Mouse (Mus musculus) heart, embryonic 14.5 days (tissue): Measurements from ENCODE around the gene Sorbs1. TPM values are rescaled to one million over a fixed set of nuclear protein-coding genes. Genes with fewer than 3 reads are reported as not detected.

Experiments
- ATAC-seq: fragments of 200-750 bp; cut with Nextera tagmentation; 2 replicates; pipeline ENCODE4 v1.8.0; 2017; ENCODE audit warnings: low read depth, moderate TSS enrichment; ENCODE audit not compliant: insufficient number of reproducible peaks, insufficient read depth, low FRiP score
- H3K27ac ChIP-seq, 2 experiments: fragments of 200-500 bp in 1 of 2; fragments of 300-500 bp in 1 of 2; sonication (generic) in 1 of 2; replicated peaks in 1 of 2; 2 replicates each; pipeline ENCODE4 v1.5.1; 2012 to 2014; ENCODE audit warnings: low read depth in 2 of 2, low read length in 2 of 2, control low read depth in 1 of 2, mild to moderate bottlenecking in 1 of 2, mixed read lengths in 1 of 2; ENCODE audit not compliant: control insufficient read depth in 1 of 2, insufficient read depth in 1 of 2
- H3K27me3 ChIP-seq: fragments of 300-500 bp; sonication (generic); 2 replicates; pipeline ENCODE4 v1.6.1; 2014; ENCODE audit warnings: mild to moderate bottlenecking, low read length, control low read depth; ENCODE audit not compliant: control insufficient read depth, insufficient read depth
- H3K36me3 ChIP-seq: fragments of 300-500 bp; sonication (generic); 2 replicates; pipeline ENCODE4 v1.6.1; 2014; ENCODE audit warnings: mild to moderate bottlenecking, control low read depth, low read length, mixed read lengths; ENCODE audit not compliant: control insufficient read depth, insufficient read depth
- H3K4me1 ChIP-seq, 2 experiments: fragments of 200-500 bp in 1 of 2; fragments of 300-500 bp in 1 of 2; sonication (generic) in 1 of 2; 2 replicates each; pipeline ENCODE4 v1.6.1; 2012 to 2014; ENCODE audit warnings: low read length in 2 of 2, control low read depth in 1 of 2, mixed read lengths in 1 of 2; ENCODE audit not compliant: control insufficient read depth in 2 of 2, insufficient read depth in 2 of 2
- H3K4me2 ChIP-seq: fragments of 300-500 bp; sonication (generic); 2 replicates; pipeline ENCODE4 v1.6.1; 2014; ENCODE audit warnings: mild to moderate bottlenecking, low read length
- H3K4me3 ChIP-seq, 2 experiments: fragments of 200-500 bp in 1 of 2; fragments of 300-500 bp in 1 of 2; sonication (generic) in 1 of 2; 2 replicates each; pipeline ENCODE4 v1.5.1; 2012 to 2014; ENCODE audit warnings: low read length in 2 of 2, mild to moderate bottlenecking in 2 of 2, control low read depth in 1 of 2, low read depth in 1 of 2, moderate library complexity in 1 of 2; ENCODE audit not compliant: control insufficient read depth in 1 of 2, insufficient read depth in 1 of 2
- H3K9ac ChIP-seq: fragments of 300-500 bp; sonication (generic); 2 replicates; pipeline ENCODE4 v1.6.1; 2014; ENCODE audit warnings: mild to moderate bottlenecking, low read length
- H3K9me3 ChIP-seq: fragments of 300-500 bp; sonication (generic); 2 replicates; pipeline ENCODE4 v1.6.1; 2016; ENCODE audit warnings: low read length, control low read depth; ENCODE audit not compliant: control insufficient read depth
- WGBS: fragments of 180-500 bp; shearing (Covaris S2); extraction: QIAGEN DNeasy Blood & Tissue Kit; methylation state at CpG from one replicate; pipeline ENCODE4 v1.1.7; 2014; 5-methylcytosine and 5-hydroxymethylcytosine counted together
- polyA plus RNA-seq: library from polyadenylated mRNA; unstranded; fragments of >200 nt; fragmentation: Nextera tagmentation; extraction: Ambion mirVana; gene quantifications from 2 replicates; pipeline ENCODE4 v1.2.1, GENCODE M21; 2014

Gene Sorbs1
- polyA plus RNA-seq, 1 experiment from 2014 or later = 109 TPM

DNA sequence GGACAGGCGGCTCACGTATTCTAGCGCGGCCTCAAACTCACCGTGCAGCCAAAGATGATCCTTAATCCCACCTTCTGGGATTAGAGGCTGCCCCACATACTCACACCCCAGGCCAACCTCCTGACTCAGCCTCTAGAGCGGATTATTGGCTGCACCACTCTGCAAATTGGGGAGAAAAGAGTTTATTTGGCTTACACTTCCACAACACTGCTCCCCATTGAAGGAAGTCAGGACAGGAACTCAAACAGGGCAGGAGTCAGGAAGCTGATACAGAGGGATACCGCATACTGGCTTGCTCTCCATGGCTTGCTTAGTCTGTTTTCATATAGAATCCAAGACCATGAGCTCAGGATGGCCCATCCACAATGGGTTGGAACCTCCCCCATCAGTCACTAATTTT is 797 bp upstream of the Sorbs1 start:
- Histone ChIP-seq H3K9me3 (no peaks in the 10 kb centered on the region), H3K27ac (no peak overlapping the region), H3K4me2 (peak overlapping the region; percentile 83; the same call in 1 of the 2 replicates), H3K27me3 (no peaks in the 10 kb centered on the region), H3K36me3 (no peaks in the 10 kb centered on the region), H3K9ac (no peak overlapping the region), H3K4me1 (peaks cover 13 to 29% of the 10 kb centered on the region in 2 experiments), H3K4me3 (no peak overlapping the region)
- WGBS = 73% methylated on average over 7 of the region's 7 CpGs
- ATAC-seq = no peak

DNA sequence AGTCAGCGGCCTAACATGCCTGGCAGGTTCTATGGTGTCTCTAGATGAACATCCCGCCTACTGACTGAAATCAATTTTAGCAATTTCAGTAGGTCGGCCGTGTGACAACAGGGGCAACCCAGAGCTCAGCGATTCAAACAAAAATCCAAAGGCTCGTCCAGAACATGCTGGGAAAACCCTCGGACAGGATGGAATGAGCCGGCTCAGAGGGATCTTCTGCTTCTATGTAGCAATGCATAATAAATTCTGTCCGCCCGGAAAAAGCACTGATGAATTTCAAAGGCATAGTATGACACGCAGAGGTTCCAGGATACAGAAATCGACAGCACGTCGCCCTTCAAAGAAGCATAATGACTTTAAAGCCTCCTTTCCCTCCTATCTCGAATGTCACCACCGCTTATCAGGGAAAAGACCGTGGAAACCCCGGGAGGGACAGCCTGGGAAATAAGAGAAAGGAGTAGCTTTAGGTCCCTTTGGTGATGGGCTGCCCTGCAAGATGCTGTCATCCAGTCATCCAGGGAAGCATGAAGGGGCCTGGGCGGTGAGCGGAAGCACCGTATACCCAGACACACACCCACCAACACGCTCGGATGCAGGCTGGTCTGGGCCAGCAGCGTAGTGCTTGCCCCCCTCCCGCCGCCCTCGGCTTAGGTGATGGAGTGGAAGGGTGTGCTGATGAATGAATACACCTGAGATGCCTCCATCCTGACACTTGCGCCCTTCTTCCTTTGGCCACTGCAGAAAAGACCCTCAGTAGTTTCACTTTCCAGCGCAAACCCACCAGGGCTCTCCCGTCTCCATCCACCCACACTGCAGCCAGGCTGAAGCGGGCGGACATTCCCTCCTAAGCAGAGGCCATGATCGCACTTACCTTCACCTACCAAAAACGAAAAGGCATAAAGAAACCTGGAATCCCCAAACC is 818 bp downstream of the Sorbs1 start:
- Histone ChIP-seq H3K36me3 (no peaks in the 10 kb centered on the region), H3K9me3 (no peaks in the 10 kb centered on the region), H3K27me3 (no peaks in the 10 kb centered on the region), H3K27ac (peak overlapping the region; percentile 83 to 92), H3K4me3 (peak overlapping the region; percentile 66 to 74), H3K4me2 (peak overlapping the region; percentile 83), H3K9ac (peak overlapping the region; percentile 82), H3K4me1 (peaks cover 13 to 33% of the 10 kb centered on the region in 2 experiments)
- peak; percentile 2; the same call in 1 of the 2 replicates for ATAC-seq
- under 1% methylated on average over 34 of the region's 34 CpGs for WGBS

DNA sequence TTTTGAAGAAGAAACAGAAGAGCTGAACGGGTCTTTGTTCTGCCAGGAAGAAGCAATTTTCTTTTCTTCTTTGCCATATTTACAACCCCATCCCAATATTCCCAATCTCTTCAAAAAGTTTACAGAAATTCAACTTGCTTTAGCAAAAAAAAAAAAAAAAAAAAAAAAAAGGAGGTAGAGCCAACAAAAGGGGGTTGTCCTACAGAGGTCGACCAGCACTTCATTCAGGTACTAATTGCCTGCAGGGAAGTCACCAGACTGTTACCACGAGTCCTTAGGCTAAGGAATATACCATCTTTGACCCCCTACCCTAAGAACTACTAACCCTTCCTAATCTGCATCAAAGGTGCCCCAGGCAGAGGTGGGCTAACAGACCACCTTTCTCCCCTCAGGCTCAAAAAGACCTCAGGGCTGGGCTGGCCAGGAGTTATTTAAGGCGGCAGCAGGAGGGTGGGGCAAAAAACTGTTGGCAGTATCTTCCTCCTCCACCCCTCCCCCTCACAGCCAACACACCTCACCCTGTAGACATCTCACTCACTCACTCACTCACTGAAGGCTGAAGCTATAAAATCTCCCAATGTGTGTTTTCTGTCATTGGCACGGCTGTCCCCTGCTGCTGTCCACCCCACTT is 1.8 kb downstream of the Sorbs1 start:
- WGBS = 6% methylated on average over 5 of the region's 5 CpGs

GRCm38 (mm10) chr19:40511100-40511439 is 2.5 kb downstream of the Sorbs1 start:
- 0 out of 4 replicates have a peak overlapping the region, but pooled peaks of 1 of the 2 experiments have one; percentile 12 for H3K4me3 ChIP-seq
- H3K27ac ChIP-seq = peak overlapping the region in 1 of 2 experiments; percentile 92; a peak in 2 of 4 replicates
- H3K9ac ChIP-seq = peak overlapping the region; percentile 82
- no peaks in the 10 kb centered on the region for H3K36me3 ChIP-seq
- no peak for ATAC-seq
- peaks cover 13 to 35% of the 10 kb centered on the region in 2 experiments for H3K4me1 ChIP-seq
- H3K27me3 ChIP-seq = no peaks in the 10 kb centered on the region
- H3K4me2 ChIP-seq = peak overlapping the region; percentile 83
- no peaks in the 10 kb centered on the region for H3K9me3 ChIP-seq
- WGBS = 73% methylated on average over 8 of the region's 8 CpGs

More for the DNA sequence above, 1.8 kb downstream of the Sorbs1 start:
- ATAC-seq = no peak
- peak overlapping the region; percentile 66 to 74 for H3K4me3 ChIP-seq
- no peaks in the 10 kb centered on the region for H3K9me3 ChIP-seq
- peak overlapping the region; percentile 82 for H3K9ac ChIP-seq
- no peaks in the 10 kb centered on the region for H3K36me3 ChIP-seq
- H3K27me3 ChIP-seq = no peaks in the 10 kb centered on the region
- peak overlapping the region; percentile 83 for H3K4me2 ChIP-seq
- H3K4me1 ChIP-seq = peaks cover 13 to 33% of the 10 kb centered on the region in 2 experiments
- H3K27ac ChIP-seq = peak overlapping the region; percentile 71 to 92

DNA sequence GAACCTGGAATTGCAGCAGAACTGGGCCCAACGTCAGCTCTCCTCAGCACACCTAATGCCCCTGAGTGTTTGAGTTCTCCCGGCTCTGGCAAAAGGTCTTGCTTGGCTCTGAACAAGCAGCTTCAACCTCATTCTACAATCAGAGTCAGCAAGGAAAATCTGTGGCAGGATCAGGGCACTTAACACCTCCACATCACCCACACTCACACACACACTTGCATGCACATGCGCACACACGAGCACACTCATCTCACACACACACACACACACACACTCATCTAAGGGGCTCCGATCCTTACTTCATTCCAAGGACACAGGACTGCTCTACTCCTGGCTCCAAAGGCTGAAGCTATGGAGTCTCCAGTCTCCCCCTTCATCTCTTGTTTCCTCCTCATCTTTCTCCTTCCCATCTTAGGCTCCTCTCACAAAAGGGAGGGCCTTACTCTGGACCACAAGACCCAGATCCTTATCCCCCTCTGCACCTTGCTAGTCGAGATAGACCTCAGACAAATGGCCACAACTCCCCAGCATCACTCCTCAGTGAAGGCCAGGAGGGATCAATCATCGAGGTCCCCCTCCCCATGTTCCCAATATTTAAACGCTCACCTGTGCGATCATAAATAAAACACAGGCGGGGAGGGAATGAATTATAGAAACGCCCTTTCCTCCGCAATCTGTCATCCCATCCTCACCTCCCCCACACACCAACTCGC is 3.0 kb downstream of the Sorbs1 start:
- peaks cover 13 to 39% of the 10 kb centered on the region in 2 experiments for H3K4me1 ChIP-seq
- H3K4me2 ChIP-seq = peak overlapping the region; percentile 83
- H3K4me3 ChIP-seq = no peak overlapping the region
- 0 out of 4 replicates have a peak overlapping the region, but pooled peaks of 1 of the 2 experiments have one; percentile 5 for H3K27ac ChIP-seq
- no peaks in the 10 kb centered on the region for H3K27me3 ChIP-seq
- H3K9me3 ChIP-seq = no peaks in the 10 kb centered on the region
- 74% methylated on average over 13 of the region's 13 CpGs for WGBS
- no peak for ATAC-seq
- H3K36me3 ChIP-seq = no peaks in the 10 kb centered on the region
- peak overlapping the region; percentile 82 for H3K9ac ChIP-seq

DNA sequence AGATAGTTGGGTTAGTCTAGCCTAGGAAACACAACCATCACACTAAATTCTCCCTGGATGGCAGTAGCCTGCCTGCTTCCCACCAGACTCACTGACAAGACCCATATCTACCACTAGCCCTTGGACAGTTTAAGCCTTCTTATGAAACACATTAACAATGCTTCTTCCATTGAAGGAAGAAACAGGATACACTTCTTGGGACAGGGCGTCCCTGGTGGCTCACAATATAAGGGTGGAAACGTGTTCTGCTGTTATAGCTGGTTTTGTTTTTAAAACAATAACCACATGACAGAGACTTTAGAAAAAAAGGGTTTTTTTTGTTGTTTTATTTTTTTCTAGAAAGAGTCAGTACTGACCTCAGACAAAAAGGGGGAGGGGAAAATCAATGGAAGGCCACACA is 4.3 kb downstream of the Sorbs1 start:
- Histone ChIP-seq H3K9ac (no peak overlapping the region), H3K4me3 (no peak overlapping the region), H3K27ac (peak overlapping the region; percentile 31 to 35; a peak in 1 of 4 replicates), H3K4me1 (peaks cover 19 to 51% of the 10 kb centered on the region in 2 experiments), H3K4me2 (no peak overlapping the region), H3K36me3 (no peaks in the 10 kb centered on the region), H3K9me3 (no peaks in the 10 kb centered on the region), H3K27me3 (no peaks in the 10 kb centered on the region)
- 77% methylated on average over 2 of the region's 2 CpGs for WGBS
- no peak for ATAC-seq

DNA sequence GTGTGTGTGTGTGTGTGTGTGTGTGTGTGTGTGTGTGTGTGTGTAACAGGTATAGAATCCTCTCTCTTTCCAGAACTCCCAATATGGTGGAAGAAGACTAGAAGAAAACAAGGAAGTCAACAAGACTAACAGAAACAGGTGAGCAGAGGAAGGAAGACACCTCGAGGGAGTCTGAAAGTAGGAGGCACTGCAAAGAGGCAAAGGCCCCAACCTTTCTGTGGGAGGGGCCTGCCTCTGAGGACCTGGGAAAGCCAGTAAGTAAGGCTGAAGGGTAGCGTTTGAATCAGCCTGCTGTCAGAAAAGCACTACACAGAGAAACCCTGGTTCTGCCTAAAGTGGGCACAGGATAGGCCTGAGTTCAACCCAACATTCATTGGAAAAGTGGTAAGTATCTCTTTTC is 4.7 kb downstream of the Sorbs1 start:
- Histone ChIP-seq H3K36me3 (0 out of 2 replicates have a peak, but pooled peaks cover 1% of the 10 kb centered on the region), H3K4me1 (peaks cover 19 to 51% of the 10 kb centered on the region in 2 experiments), H3K27me3 (no peaks in the 10 kb centered on the region), H3K4me2 (no peak overlapping the region), H3K9ac (no peak overlapping the region), H3K9me3 (no peaks in the 10 kb centered on the region), H3K4me3 (no peak overlapping the region), H3K27ac (peak overlapping the region; percentile 31 to 35; a peak in 1 of 4 replicates)
- ATAC-seq = no peak
- WGBS = 51% methylated on average over 2 of the region's 2 CpGs
